Mouse (Mus musculus): Measurements from ENCODE around the gene 6030408B16Rik. TPM values are rescaled to one million over a fixed set of nuclear protein-coding genes. Genes with fewer than 3 reads are reported as not detected.

Gene 6030408B16Rik
- polyA plus RNA-seq, 1 experiment, result not detected

GRCm38 (mm10) chr15:101292012-101292411, 1.0 kb upstream of the 6030408B16Rik start:
- no peak overlapping the region for H3K9ac ChIP-seq (ENCODE audit: low read depth, poor library complexity, severe bottlenecking)
- H3K36me3 ChIP-seq (ENCODE audit: control insufficient read depth, insufficient read depth, low read length, poor library complexity, severe bottlenecking), result peaks cover 24% of the 10 kb centered on the region
- no peak overlapping the region for H3K27ac ChIP-seq (ENCODE audit: insufficient read depth, low read length)
- H3K9me3 ChIP-seq (replicated peaks; ENCODE audit: control insufficient read depth, insufficient read depth, low read length, poor library complexity, severe bottlenecking), result no peaks in the 10 kb centered on the region
- no peak overlapping the region for H3K4me3 ChIP-seq (ENCODE audit: low read depth, low read length)
- TF ChIP-seq EP300 (IDR thresholded peaks at IDR 0.05; ENCODE audit: insufficient read depth, low read depth, low read length) (no peak), CTCF (IDR thresholded peaks at IDR 0.05; ENCODE audit: low read depth, low read length) (no peak), POLR2A (IDR thresholded peaks at IDR 0.05; ENCODE audit: insufficient read depth, low read length) (no peak)
- no peaks in the 10 kb centered on the region for H3K27me3 ChIP-seq (ENCODE audit: control insufficient read depth, insufficient read depth, low read length, poor library complexity, severe bottlenecking)
- H3K4me1 ChIP-seq (ENCODE audit: control insufficient read depth, insufficient read depth, low read length), result no peaks in the 10 kb centered on the region

- Histone ChIP-seq H3K36me3 (ENCODE audit: control insufficient read depth, insufficient read depth, low read length, poor library complexity, severe bottlenecking) (peaks cover 8% of the 10 kb centered on the region; the same call in 1 of the 2 replicates), H3K9me3 (replicated peaks; ENCODE audit: control insufficient read depth, insufficient read depth, low read length, poor library complexity, severe bottlenecking) (no peaks in the 10 kb centered on the region), H3K4me3 (ENCODE audit: low read depth, low read length) (no peak overlapping the region), H3K9ac (ENCODE audit: low read depth, poor library complexity, severe bottlenecking) (no peak overlapping the region), H3K27ac (ENCODE audit: insufficient read depth, low read length) (no peak overlapping the region), H3K4me1 (ENCODE audit: control insufficient read depth, insufficient read depth, low read length) (no peaks in the 10 kb centered on the region), H3K27me3 (ENCODE audit: control insufficient read depth, insufficient read depth, low read length, poor library complexity, severe bottlenecking) (no peaks in the 10 kb centered on the region)
- TF ChIP-seq POLR2A (IDR thresholded peaks at IDR 0.05; ENCODE audit: insufficient read depth, low read length) (no peak), CTCF (IDR thresholded peaks at IDR 0.05; ENCODE audit: low read depth, low read length) (no peak), EP300 (IDR thresholded peaks at IDR 0.05; ENCODE audit: insufficient read depth, low read depth, low read length) (no peak)
These were observed 1.2 kb downstream of the 6030408B16Rik start for GRCm38 (mm10) chr15:101294028-101294894.

GRCm38 (mm10) chr15:101295106-101295505, 2.1 kb downstream of the 6030408B16Rik start:
- H3K36me3 ChIP-seq (ENCODE audit: control insufficient read depth, insufficient read depth, low read length, poor library complexity, severe bottlenecking), result peaks cover 8% of the 10 kb centered on the region; the same call in 1 of the 2 replicates
- no peak overlapping the region for H3K27ac ChIP-seq (ENCODE audit: insufficient read depth, low read length)
- no peak overlapping the region for H3K4me3 ChIP-seq (ENCODE audit: low read depth, low read length)
- no peak overlapping the region for H3K9ac ChIP-seq (ENCODE audit: low read depth, poor library complexity, severe bottlenecking)
- H3K9me3 ChIP-seq (replicated peaks; ENCODE audit: control insufficient read depth, insufficient read depth, low read length, poor library complexity, severe bottlenecking), result no peaks in the 10 kb centered on the region
- H3K4me1 ChIP-seq (ENCODE audit: control insufficient read depth, insufficient read depth, low read length), result no peaks in the 10 kb centered on the region
- no peaks in the 10 kb centered on the region for H3K27me3 ChIP-seq (ENCODE audit: control insufficient read depth, insufficient read depth, low read length, poor library complexity, severe bottlenecking)
- no peak for TF ChIP-seq CTCF (IDR thresholded peaks at IDR 0.05; ENCODE audit: low read depth, low read length)
- TF ChIP-seq POLR2A (IDR thresholded peaks at IDR 0.05; ENCODE audit: insufficient read depth, low read length), result no peak
- TF ChIP-seq EP300 (IDR thresholded peaks at IDR 0.05; ENCODE audit: insufficient read depth, low read depth, low read length), result no peak

GRCm38 (mm10) chr15:101295616-101296015, 2.6 kb downstream of the 6030408B16Rik start:
- H3K4me3 ChIP-seq (ENCODE audit: low read depth, low read length), result no peak overlapping the region
- H3K9me3 ChIP-seq (replicated peaks; ENCODE audit: control insufficient read depth, insufficient read depth, low read length, poor library complexity, severe bottlenecking), result no peaks in the 10 kb centered on the region
- no peak overlapping the region for H3K9ac ChIP-seq (ENCODE audit: low read depth, poor library complexity, severe bottlenecking)
- H3K36me3 ChIP-seq (ENCODE audit: control insufficient read depth, insufficient read depth, low read length, poor library complexity, severe bottlenecking), result peaks cover 5% of the 10 kb centered on the region; the same call in 1 of the 2 replicates
- H3K4me1 ChIP-seq (ENCODE audit: control insufficient read depth, insufficient read depth, low read length), result no peaks in the 10 kb centered on the region
- no peaks in the 10 kb centered on the region for H3K27me3 ChIP-seq (ENCODE audit: control insufficient read depth, insufficient read depth, low read length, poor library complexity, severe bottlenecking)
- H3K27ac ChIP-seq (ENCODE audit: insufficient read depth, low read length), result no peak overlapping the region
- TF ChIP-seq CTCF (IDR thresholded peaks at IDR 0.05; ENCODE audit: low read depth, low read length), result no peak
- TF ChIP-seq EP300 (IDR thresholded peaks at IDR 0.05; ENCODE audit: insufficient read depth, low read depth, low read length), result no peak
- TF ChIP-seq POLR2A (IDR thresholded peaks at IDR 0.05; ENCODE audit: insufficient read depth, low read length), result no peak

GRCm38 (mm10) chr15:101296091-101296490, 3.1 kb downstream of the 6030408B16Rik start:
- no peaks in the 10 kb centered on the region for H3K9me3 ChIP-seq (replicated peaks; ENCODE audit: control insufficient read depth, insufficient read depth, low read length, poor library complexity, severe bottlenecking)
- 0 out of 2 replicates have a peak, but pooled peaks cover under 1% of the 10 kb centered on the region for H3K36me3 ChIP-seq (ENCODE audit: control insufficient read depth, insufficient read depth, low read length, poor library complexity, severe bottlenecking)
- no peaks in the 10 kb centered on the region for H3K27me3 ChIP-seq (ENCODE audit: control insufficient read depth, insufficient read depth, low read length, poor library complexity, severe bottlenecking)
- no peak overlapping the region for H3K27ac ChIP-seq (ENCODE audit: insufficient read depth, low read length)
- H3K4me3 ChIP-seq (ENCODE audit: low read depth, low read length), result no peak overlapping the region
- no peaks in the 10 kb centered on the region for H3K4me1 ChIP-seq (ENCODE audit: control insufficient read depth, insufficient read depth, low read length)
- H3K9ac ChIP-seq (ENCODE audit: low read depth, poor library complexity, severe bottlenecking), result no peak overlapping the region
- TF ChIP-seq CTCF (IDR thresholded peaks at IDR 0.05; ENCODE audit: low read depth, low read length) (no peak), EP300 (IDR thresholded peaks at IDR 0.05; ENCODE audit: insufficient read depth, low read depth, low read length) (no peak), POLR2A (IDR thresholded peaks at IDR 0.05; ENCODE audit: insufficient read depth, low read length) (no peak)

GRCm38 (mm10) chr15:101297988-101298387, 5.0 kb downstream of the 6030408B16Rik start:
- H3K27me3 ChIP-seq (ENCODE audit: control insufficient read depth, insufficient read depth, low read length, poor library complexity, severe bottlenecking), result no peaks in the 10 kb centered on the region
- H3K27ac ChIP-seq (ENCODE audit: insufficient read depth, low read length), result no peak overlapping the region
- no peaks in the 10 kb centered on the region for H3K4me1 ChIP-seq (ENCODE audit: control insufficient read depth, insufficient read depth, low read length)
- TF ChIP-seq EP300 (IDR thresholded peaks at IDR 0.05; ENCODE audit: insufficient read depth, low read depth, low read length) (no peak), POLR2A (IDR thresholded peaks at IDR 0.05; ENCODE audit: insufficient read depth, low read length) (no peak), CTCF (IDR thresholded peaks at IDR 0.05; ENCODE audit: low read depth, low read length) (no peak)
- no peak overlapping the region for H3K4me3 ChIP-seq (ENCODE audit: low read depth, low read length)
- no peak overlapping the region for H3K9ac ChIP-seq (ENCODE audit: low read depth, poor library complexity, severe bottlenecking)
- no peaks in the 10 kb centered on the region for H3K9me3 ChIP-seq (replicated peaks; ENCODE audit: control insufficient read depth, insufficient read depth, low read length, poor library complexity, severe bottlenecking)
- H3K36me3 ChIP-seq (ENCODE audit: control insufficient read depth, insufficient read depth, low read length, poor library complexity, severe bottlenecking), result no peaks in the 10 kb centered on the region
